Mouse (Mus musculus) erythroblast, embryonic 14.5 days (primary cell): ENCODE results near the gene Fgd5.

ENCODE experiments used
- GATA1 ChIP-seq: IDR thresholded peaks from 2 replicates; pipeline ENCODE4 v1.6.1; 2012; ENCODE audit warnings: low read length, inconsistent platforms, mixed read lengths
- TAL1 ChIP-seq: IDR thresholded peaks from 3 replicates; pipeline ENCODE4 v1.6.1; 2012; ENCODE audit warnings: low read length, inconsistent platforms, mixed read lengths

GRCm38 (mm10) chr6:92057768-92058167 lies 79.1 kb downstream of the Fgd5 start:
- TF ChIP-seq GATA1: no peak
- TF ChIP-seq TAL1: no peak
